Mouse (Mus musculus): ENCODE measurements at regions not wholly inside any gene's neighbourhood (a gene's known extent, or its start where the extent isn't known, plus 50 kb on each side); places are given as distances from the start of the nearest gene placed in this dataset.
A peak's percentile ranks its signal among the peaks of the same experiment; 100 is the strongest.

DNA sequence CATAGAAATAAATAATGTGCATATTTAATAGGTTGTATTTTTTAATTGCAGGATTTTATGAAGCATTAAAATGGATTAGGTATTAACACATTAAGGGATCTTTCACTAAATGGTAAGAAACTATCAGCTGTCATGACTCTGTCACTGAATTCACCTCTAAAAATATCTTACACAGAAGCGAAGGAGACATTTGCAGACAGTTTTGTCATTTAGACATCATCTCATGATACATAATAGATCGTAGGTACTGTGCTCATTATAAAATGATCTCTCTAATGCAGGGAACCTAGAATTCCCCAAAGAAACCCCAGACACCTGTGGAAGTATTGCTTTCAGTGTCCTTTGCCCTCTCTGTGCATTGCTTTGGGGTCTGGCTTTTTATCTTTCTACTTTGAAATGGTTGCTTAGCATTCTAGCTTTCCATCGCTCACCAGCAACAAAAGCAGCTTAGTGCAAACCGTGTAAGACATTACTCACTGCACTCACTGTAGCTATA is 1270.5 kb downstream of the Olfm4 start:
- no peak for DNase-seq

DNA sequence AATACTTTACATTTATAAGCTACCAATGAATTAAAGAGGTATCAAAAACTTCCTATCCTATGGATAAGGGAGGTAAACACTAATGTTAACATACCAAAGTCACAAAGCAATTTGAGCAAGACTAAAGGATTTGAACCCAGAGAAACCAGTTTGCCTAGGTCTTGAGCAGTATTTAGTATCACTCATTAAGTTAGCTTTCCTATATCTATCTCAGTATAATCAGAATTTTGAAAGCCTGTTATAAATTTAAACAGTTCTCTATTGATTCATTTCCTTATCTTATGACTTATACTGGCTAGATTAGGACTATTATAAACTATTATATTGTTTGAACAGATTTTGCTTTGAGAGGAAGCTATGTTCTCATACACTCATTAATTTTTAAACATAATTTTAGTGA is 1271.5 kb downstream of the Olfm4 start:
- DNase-seq, result no peak

DNA sequence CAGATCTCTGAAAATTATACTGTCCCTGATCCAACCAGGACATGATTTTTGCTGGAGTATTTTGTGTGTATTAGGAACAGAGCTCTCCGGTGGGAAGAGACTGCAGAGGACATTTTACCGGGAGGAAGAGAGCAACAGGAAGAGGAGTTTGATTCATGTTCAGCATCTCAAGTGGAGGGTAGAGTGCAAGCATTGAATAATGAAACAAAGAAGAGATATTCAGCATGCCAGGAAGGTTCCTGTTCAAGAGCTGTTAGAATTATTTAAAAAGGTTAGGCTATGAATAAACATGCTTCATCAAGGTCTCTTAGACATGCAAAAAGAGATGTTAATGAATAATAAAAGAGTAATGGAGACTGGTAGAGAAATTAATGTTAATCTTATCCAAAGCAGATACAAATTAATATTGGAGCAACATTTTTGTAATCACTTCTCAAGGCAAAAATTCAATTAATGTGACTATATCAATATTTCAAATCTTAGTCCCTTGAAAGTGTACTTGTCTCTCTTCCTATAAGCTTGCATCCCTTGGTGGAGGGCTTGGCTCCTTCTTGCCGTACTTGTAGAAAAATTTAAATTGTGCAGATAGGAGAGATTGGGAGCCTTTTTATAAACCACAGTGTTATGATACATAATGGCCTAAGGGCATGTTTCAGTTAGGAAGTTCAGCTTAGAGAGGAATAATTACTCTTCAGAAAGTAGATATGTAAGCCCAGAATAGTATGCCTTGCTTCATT is 1283.9 kb downstream of the Olfm4 start:
- DNase-seq, result no peak

DNA sequence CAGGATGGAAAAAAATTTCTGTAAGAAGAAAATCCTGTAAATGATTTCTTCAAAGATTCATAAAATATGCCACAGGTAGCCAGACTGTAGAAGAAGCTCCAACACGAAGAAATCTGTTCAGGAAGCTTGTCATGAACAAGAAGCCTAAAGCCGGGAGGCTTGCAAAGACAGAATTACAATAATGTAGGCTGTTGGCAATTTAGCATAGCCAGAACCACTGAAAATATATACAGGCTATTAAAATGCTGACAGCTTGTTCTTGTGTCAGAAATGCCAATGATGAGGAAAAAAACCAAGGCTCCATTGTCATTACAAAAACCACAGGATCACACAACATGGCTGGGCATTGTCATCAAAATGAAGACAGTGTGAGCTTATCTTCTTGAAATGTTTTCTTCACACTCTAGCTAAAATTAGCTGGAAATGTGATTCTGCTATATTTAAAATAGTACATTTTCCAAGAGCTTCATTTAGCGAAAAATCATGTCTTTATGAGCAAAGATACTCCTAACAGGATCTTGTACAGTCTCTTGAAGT is 1303.7 kb downstream of the Olfm4 start:
- no peak for DNase-seq

DNA sequence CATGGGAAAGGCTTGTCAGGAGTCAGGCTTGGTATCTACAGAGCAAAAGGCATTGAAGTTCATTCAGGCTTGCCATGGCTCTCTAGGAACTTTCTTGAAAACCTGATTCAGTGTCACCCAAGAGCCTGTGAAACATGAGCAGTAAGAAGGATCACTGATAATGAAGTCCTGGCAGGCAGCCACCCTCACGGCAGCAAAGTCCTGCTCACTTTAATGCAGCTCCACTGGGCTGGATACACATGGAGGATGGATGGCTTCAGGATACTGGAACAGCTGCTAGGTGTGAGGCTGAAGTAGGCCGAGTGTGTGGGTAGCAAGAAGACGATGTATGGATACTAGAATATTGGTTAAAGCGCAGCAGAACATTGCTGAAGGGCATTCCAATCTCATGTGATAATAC is 1323.3 kb downstream of the Olfm4 start:
- peak; percentile 3 for DNase-seq

DNA sequence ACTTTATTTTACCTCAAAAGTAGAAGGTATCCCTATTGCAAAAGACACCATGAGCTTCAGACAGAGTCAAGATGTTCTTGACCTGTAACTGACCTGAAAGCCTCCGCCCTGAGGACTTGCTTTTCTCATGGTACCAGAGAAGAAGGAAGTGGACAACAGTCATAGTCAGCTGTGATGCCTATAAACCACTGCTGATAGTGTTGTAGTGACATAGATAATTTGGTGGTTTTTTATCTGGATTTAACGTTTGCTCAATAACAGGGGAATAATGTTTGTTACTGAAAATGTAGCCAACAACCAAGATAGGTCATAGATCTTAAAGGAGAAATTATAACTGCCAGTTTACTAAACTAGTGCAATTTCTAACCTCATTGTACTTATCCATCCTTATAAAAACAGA is 1357.2 kb downstream of the Olfm4 start:
- DNase-seq, result no peak

DNA sequence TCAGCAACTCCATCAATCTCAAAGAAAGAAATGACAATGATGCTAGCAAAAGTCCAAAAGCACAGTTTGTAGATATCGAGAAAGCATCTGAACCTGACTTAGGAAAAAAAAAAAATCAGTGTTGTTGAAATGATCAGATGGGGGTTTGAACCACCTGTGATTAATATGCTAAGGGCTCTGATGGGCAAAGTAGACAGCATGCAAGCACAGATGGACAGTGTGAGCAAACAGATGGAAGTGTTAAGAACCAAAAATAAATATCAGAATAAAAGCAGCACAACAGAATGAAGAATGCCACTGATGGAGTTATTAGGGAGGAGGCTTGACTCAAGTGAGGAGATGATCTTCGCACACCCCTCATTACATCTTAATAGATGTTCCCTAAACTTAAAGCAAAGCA is 1403.7 kb downstream of the Olfm4 start:
- no peak for DNase-seq
